Mouse (Mus musculus) midbrain, postnatal 0 days (tissue): ENCODE measurements at regions not wholly inside any gene's neighbourhood (a gene's known extent, or its start where the extent isn't known, plus 50 kb on each side); places are given as distances from the start of the nearest gene placed in this dataset.
A peak's percentile ranks its signal among the peaks of the same experiment; 100 is the strongest.

Experiments used
- ATAC-seq: fragments of 200-750 bp; cut with Nextera tagmentation; 2 replicates; pipeline ENCODE4 v1.8.0; 2017; ENCODE audit warnings: moderate number of reproducible peaks, mild to moderate bottlenecking, moderate TSS enrichment, moderate library complexity; ENCODE audit not compliant: low FRiP score
- DNase-seq: peaks from one replicate; pipeline ENCODE4 v3.0.0-alpha.2; 2015; ENCODE audit warnings: low spot score
- H3K27ac ChIP-seq: fragments of 300-500 bp; sonication (generic); 2 replicates; pipeline ENCODE4 v1.5.1; 2014; ENCODE audit warnings: low read depth, mild to moderate bottlenecking, low read length, mixed read lengths
- H3K27me3 ChIP-seq: fragments of 300-500 bp; sonication (generic); 2 replicates; pipeline ENCODE4 v1.6.1; 2014; ENCODE audit warnings: low read length, control low read depth, mixed read lengths; ENCODE audit not compliant: insufficient read depth
- H3K36me3 ChIP-seq: fragments of 300-500 bp; sonication (generic); 2 replicates; pipeline ENCODE4 v1.6.1; 2014; ENCODE audit warnings: low read length, control low read depth, mixed read lengths; ENCODE audit not compliant: insufficient read depth
- H3K4me1 ChIP-seq: fragments of 300-500 bp; sonication (generic); 2 replicates; pipeline ENCODE4 v1.6.1; 2014; ENCODE audit warnings: mild to moderate bottlenecking, control low read depth, antibody characterized with exemption, low read length, mixed read lengths; ENCODE audit not compliant: insufficient read depth
- H3K4me2 ChIP-seq: fragments of 300-500 bp; sonication (generic); 2 replicates; pipeline ENCODE4 v1.6.1; 2014; ENCODE audit warnings: low read depth, mild to moderate bottlenecking, low read length, mixed read lengths; ENCODE audit not compliant: poor library complexity, severe bottlenecking
- H3K4me3 ChIP-seq: fragments of 300-500 bp; sonication (generic); 2 replicates; pipeline ENCODE4 v1.5.1; 2014; ENCODE audit warnings: low read depth, mild to moderate bottlenecking, low read length, moderate library complexity
- H3K9ac ChIP-seq: fragments of 300-500 bp; sonication (generic); replicated peaks from 2 replicates; pipeline ENCODE4 v1.6.1; 2014; ENCODE audit warnings: mild to moderate bottlenecking, low read length, moderate library complexity, mixed read lengths; ENCODE audit not compliant: poor library complexity, severe bottlenecking
- H3K9me3 ChIP-seq: fragments of 300-500 bp; sonication (generic); 2 replicates; pipeline ENCODE4 v1.6.1; 2016; ENCODE audit warnings: low read length, control low read depth
- CTCF ChIP-seq: IDR thresholded peaks from 2 replicates; pipeline ENCODE4 v1.5.1; 2016; ENCODE audit warnings: antibody characterized with exemption, mild to moderate bottlenecking
- WGBS: fragments of 180-500 bp; shearing (Covaris S2); extraction: QIAGEN DNeasy Blood & Tissue Kit; methylation state at CpG from one replicate; pipeline ENCODE4 v1.1.7; 2014; 5-methylcytosine and 5-hydroxymethylcytosine counted together

- no peak for TF ChIP-seq CTCF
- no peak overlapping the region for H3K9ac ChIP-seq
- no peaks in the 10 kb centered on the region for H3K9me3 ChIP-seq
- no peak for DNase-seq
- 78% methylated on average over 3 of the region's 3 CpGs for WGBS
- H3K4me2 ChIP-seq = no peak overlapping the region
- H3K27ac ChIP-seq = no peak overlapping the region
- H3K36me3 ChIP-seq = no peaks in the 10 kb centered on the region
- no peak for ATAC-seq
- no peak overlapping the region for H3K4me3 ChIP-seq
- H3K4me1 ChIP-seq = no peaks in the 10 kb centered on the region
- no peaks in the 10 kb centered on the region for H3K27me3 ChIP-seq
These were observed 170.0 kb downstream of the Ktn1 start for GRCm38 (mm10) chr14:47818224-47818623.

DNA sequence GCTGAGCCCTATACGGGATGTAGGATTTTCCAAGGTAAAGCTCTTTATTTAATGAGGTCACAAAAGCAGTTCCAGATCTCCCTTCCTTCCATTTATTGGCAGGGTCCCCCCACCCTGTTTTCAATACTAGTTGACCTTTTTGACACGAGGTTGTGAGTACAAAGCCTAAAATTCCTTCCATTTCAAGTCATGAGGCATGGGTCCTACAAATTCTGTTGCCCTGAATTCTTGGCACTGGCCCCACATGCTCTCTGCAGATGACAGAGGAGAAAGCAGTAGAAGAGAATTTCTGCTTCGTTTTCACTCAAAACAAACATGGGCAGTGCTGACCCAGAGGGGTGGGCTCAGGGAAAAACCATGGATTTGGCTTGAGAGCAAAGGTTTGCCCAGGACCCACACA, 170.4 kb downstream of the Ktn1 start:
- Histone ChIP-seq H3K4me3 (no peak overlapping the region), H3K9me3 (no peaks in the 10 kb centered on the region), H3K36me3 (no peaks in the 10 kb centered on the region), H3K4me2 (no peak overlapping the region), H3K9ac (no peak overlapping the region), H3K27ac (no peak overlapping the region), H3K4me1 (no peaks in the 10 kb centered on the region), H3K27me3 (no peaks in the 10 kb centered on the region)
- 71% methylated on average over 3 of the region's 3 CpGs for WGBS
- DNase-seq = no peak
- TF ChIP-seq CTCF = no peak
- no peak for ATAC-seq

DNA sequence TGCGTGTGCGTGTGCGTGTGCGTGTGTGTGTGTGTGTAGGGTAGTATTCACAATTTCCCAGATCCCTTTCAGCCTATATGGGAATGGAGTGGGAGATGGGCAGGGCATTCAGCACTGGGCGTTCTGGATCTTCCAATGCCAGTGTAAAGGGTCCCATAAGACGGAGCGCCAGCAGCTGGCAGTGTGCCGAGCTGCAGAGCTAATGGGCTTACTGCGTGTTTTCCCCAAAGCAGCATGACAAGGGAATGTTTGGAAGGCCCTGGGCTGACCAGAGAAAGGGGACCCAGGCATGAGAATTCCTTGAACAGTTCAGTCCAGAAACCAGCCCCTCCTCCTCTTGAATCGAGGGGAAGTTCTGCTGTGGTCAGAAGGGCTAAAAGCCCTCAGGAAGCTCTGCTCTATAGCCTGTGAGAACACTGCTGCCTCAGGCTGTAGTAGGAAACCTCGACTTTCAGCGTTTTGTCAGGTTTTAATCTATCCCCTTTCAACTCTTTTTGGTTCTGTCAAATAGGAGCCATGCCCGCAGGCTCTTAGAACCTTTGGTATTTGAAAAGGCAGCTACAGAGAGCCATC, 172.4 kb downstream of the Ktn1 start:
- peak; percentile 66 for DNase-seq
- H3K36me3 ChIP-seq = no peaks in the 10 kb centered on the region
- no peak for ATAC-seq
- no peak overlapping the region for H3K9ac ChIP-seq
- WGBS = 56% methylated on average over 13 of the region's 13 CpGs
- H3K4me1 ChIP-seq = no peaks in the 10 kb centered on the region
- H3K27ac ChIP-seq = no peak overlapping the region
- no peaks in the 10 kb centered on the region for H3K27me3 ChIP-seq
- TF ChIP-seq CTCF = no peak
- H3K4me2 ChIP-seq = no peak overlapping the region
- no peaks in the 10 kb centered on the region for H3K9me3 ChIP-seq
- H3K4me3 ChIP-seq = no peak overlapping the region

- no peak for TF ChIP-seq CTCF
- Histone ChIP-seq H3K4me2 (no peak overlapping the region), H3K27me3 (no peaks in the 10 kb centered on the region), H3K9me3 (no peaks in the 10 kb centered on the region), H3K9ac (no peak overlapping the region), H3K4me3 (no peak overlapping the region), H3K27ac (no peak overlapping the region), H3K4me1 (no peaks in the 10 kb centered on the region), H3K36me3 (no peaks in the 10 kb centered on the region)
- no peak for DNase-seq
- WGBS = 67% methylated on average over 9 of the region's 9 CpGs
- ATAC-seq = no peak
These were observed 174.9 kb downstream of the Ktn1 start for GRCm38 (mm10) chr14:47823182-47823581.

DNA sequence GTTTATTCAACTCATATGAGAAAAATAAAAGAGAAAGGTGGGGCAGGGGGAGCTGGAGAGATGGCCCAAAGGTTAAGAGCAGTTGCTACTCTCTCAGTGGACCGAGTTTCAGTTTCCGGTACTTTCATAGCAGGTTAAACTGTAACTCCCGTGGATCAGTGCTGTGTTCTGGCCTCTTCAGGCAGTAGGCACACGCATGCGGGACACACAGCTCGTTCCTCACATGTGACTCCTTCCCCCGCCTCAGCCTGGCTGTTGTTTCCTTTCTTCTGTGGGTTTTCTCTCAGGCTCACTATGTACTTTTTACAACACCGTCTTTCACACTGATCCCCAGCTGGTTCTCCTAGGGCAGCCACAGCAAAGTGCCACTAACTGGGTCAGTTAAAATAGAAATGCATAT, 175.4 kb downstream of the Ktn1 start:
- no peak for TF ChIP-seq CTCF
- no peak overlapping the region for H3K27ac ChIP-seq
- no peak for ATAC-seq
- no peaks in the 10 kb centered on the region for H3K27me3 ChIP-seq
- no peaks in the 10 kb centered on the region for H3K4me1 ChIP-seq
- 78% methylated on average over 8 of the region's 8 CpGs for WGBS
- H3K9ac ChIP-seq = no peak overlapping the region
- H3K9me3 ChIP-seq = no peaks in the 10 kb centered on the region
- H3K4me3 ChIP-seq = no peak overlapping the region
- no peak overlapping the region for H3K4me2 ChIP-seq
- DNase-seq = no peak
- no peaks in the 10 kb centered on the region for H3K36me3 ChIP-seq

DNA sequence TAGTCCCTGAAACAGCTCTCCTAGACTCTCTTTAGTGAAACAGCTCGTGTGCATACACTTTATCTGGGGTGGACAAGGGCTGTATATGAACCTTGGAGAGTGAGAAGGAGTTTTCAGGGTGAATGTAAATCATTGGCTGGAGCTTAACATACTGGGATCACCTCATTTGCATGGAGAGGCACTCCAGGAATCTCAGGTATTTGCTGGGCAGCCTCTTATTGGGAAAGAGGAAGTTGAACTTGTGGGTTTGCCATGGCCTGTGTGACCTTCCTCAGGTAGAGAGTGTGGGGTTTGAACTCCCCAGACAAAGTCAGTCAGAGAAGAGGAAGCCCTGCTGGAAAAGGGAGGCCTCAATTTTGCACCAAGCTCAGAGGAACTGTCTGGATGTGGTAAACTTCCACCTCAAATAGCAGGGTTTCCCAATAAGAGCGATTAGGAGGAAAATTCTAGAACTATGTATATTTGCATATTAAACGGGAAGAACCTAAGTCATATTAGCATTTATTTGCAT, 177.3 kb downstream of the Ktn1 start:
- ATAC-seq = no peak
- 91% methylated on average over 3 of the region's 3 CpGs for WGBS

More for the DNA sequence above, 177.3 kb downstream of the Ktn1 start:
- Histone ChIP-seq H3K9me3 (no peaks in the 10 kb centered on the region), H3K36me3 (no peaks in the 10 kb centered on the region), H3K9ac (no peak overlapping the region), H3K27ac (no peak overlapping the region), H3K27me3 (no peaks in the 10 kb centered on the region), H3K4me3 (no peak overlapping the region), H3K4me2 (no peak overlapping the region), H3K4me1 (no peaks in the 10 kb centered on the region)
- no peak for TF ChIP-seq CTCF
- DNase-seq = no peak
